Mouse (Mus musculus): ENCODE measurements at regions not wholly inside any gene's neighbourhood (a gene's known extent, or its start where the extent isn't known, plus 50 kb on each side); places are given as distances from the start of the nearest gene placed in this dataset.

DNA sequence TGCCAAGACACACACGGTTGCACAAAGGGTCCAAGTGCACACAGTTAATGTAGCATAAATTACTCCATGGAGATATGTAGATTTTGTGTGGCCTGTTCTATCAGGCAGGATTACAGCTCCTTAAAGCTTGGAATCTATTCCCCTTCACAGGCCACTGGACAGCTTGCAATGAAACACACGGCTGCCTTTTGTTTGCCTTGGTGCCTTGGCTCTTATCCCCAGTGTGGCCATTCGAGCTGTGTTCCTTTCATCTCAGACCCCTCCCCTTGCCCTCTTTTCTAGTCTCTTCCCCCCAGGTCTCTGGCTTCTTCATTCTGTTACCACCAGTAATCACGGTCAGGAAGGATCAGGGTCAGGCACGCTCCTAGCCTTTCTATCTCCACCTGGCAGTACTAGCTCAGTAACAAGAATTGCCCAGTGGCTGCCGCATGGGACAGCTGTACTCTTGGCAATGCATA is 79.7 kb upstream of the Kcnd3 start:
- TF ChIP-seq CTCF (IDR thresholded peaks at IDR 0.05; ENCODE audit: low read depth) (no peak), EP300 (IDR thresholded peaks at IDR 0.05; ENCODE audit: low read depth) (no peak)

Measured in liver, postnatal 0 days (tissue).